Mouse (Mus musculus) C2C12 (cell line): Measurements from ENCODE around the gene Rbm17. TPM values are rescaled to one million over a fixed set of nuclear protein-coding genes. Genes with fewer than 3 reads are reported as not detected.

ENCODE experiments used
- H3K27me3 ChIP-seq: one replicate; pipeline ENCODE4 v1.6.1; 2011; ENCODE audit not compliant: control insufficient read depth, insufficient read depth, insufficient read length
- H3K36me3 ChIP-seq: one replicate; pipeline ENCODE4 v1.6.1; 2011; ENCODE audit not compliant: control insufficient read depth, insufficient read depth
- H3K4me3 ChIP-seq: one replicate; pipeline ENCODE4 v1.5.1; 2011; ENCODE audit warnings: mild to moderate bottlenecking, control low read depth; ENCODE audit not compliant: poor library complexity, insufficient read depth, severe bottlenecking
- H3K79me2 ChIP-seq: one replicate; pipeline ENCODE4 v1.6.1; 2011; ENCODE audit not compliant: control insufficient read depth, insufficient read depth
- H3K79me3 ChIP-seq: one replicate; pipeline ENCODE4 v1.6.1; 2011; ENCODE audit warnings: low read depth, control low read depth
- H3ac ChIP-seq: one replicate; pipeline ENCODE3; 2011; ENCODE audit warnings: low read depth; ENCODE audit not compliant: control insufficient read depth, insufficient read length
- CEBPB ChIP-seq: IDR thresholded peaks from one replicate; pipeline ENCODE4 v1.6.1; 2011; ENCODE audit warnings: low read depth, mild to moderate bottlenecking, control low read depth, moderate library complexity
- CTCF ChIP-seq: IDR thresholded peaks from one replicate; pipeline ENCODE4 v1.5.1; 2011; ENCODE audit not compliant: control insufficient read depth, insufficient read depth, insufficient read length
- FOSL1 ChIP-seq: IDR thresholded peaks from one replicate; pipeline ENCODE4 v1.8.0; 2011; ENCODE audit warnings: mild to moderate bottlenecking, low read length; ENCODE audit not compliant: poor library complexity, insufficient read depth, severe bottlenecking
- MAX ChIP-seq: IDR thresholded peaks from one replicate; pipeline ENCODE4 v1.6.1; 2011; ENCODE audit warnings: mild to moderate bottlenecking, control low read depth
- MYOD1 ChIP-seq: IDR thresholded peaks from one replicate; pipeline ENCODE4 v1.6.1; 2011; ENCODE audit warnings: low read depth; ENCODE audit not compliant: control insufficient read depth, insufficient read length
- MYOG ChIP-seq: IDR thresholded peaks from one replicate; pipeline ENCODE4 v1.6.1; 2011; ENCODE audit not compliant: control insufficient read depth, insufficient read length; ENCODE audit errors: extremely low read depth
- USF1 ChIP-seq: IDR thresholded peaks from one replicate; pipeline ENCODE4 v1.6.1; 2011; ENCODE audit warnings: low read depth, mild to moderate bottlenecking, control low read depth, moderate library complexity
- polyA plus RNA-seq: library from polyadenylated mRNA; unstranded; fragments of >200 nt; fragmentation: generic; extraction: Trizol; gene quantifications from one replicate; pipeline ENCODE4 v1.2.1, GENCODE M21; 2012; ENCODE audit warnings: missing spikeins

Gene Rbm17
- polyA plus RNA-seq, 1 experiment = 105 TPM

GRCm38 (mm10) chr2:11555316-11555715 is 48.6 kb downstream of the Rbm17 start:
- H3K27me3 ChIP-seq = no peaks in the 10 kb centered on the region
- H3ac ChIP-seq = no peak overlapping the region
- H3K4me3 ChIP-seq = no peak overlapping the region
- H3K36me3 ChIP-seq = no peaks in the 10 kb centered on the region
- no peaks in the 10 kb centered on the region for H3K79me3 ChIP-seq
- no peaks in the 10 kb centered on the region for H3K79me2 ChIP-seq
- TF ChIP-seq MYOG (no peak), FOSL1 (no peak), USF1 (no peak), CEBPB (no peak), MYOD1 (no peak), MAX (no peak), CTCF (no peak)

GRCm38 (mm10) chr2:11553471-11554400 is 50.2 kb downstream of the Rbm17 start, which contains the start of gene Pfkfb3:
Gene Pfkfb3, minus strand, starts transcription at chr2:11554077.
- no peaks in the 10 kb centered on the region for H3K36me3 ChIP-seq
- peak within 1 kb of the TSS; percentile 37 for H3K4me3 ChIP-seq
- TF ChIP-seq CTCF = no peak
- TF ChIP-seq MAX = no peak
- no peak for TF ChIP-seq MYOG
- TF ChIP-seq USF1 = no peak
- no peak for TF ChIP-seq MYOD1
- no peak for TF ChIP-seq FOSL1
- TF ChIP-seq CEBPB = no peak
- H3ac ChIP-seq = peak within 1 kb of the TSS; percentile 85
- H3K27me3 ChIP-seq = no peaks in the 10 kb centered on the region
- H3K79me2 ChIP-seq = no peaks in the 10 kb centered on the region
- H3K79me3 ChIP-seq = no peaks in the 10 kb centered on the region

GRCm38 (mm10) chr2:11552966-11553451 is 50.9 kb downstream of the Rbm17 start:
- H3K36me3 ChIP-seq = no peaks in the 10 kb centered on the region
- H3K4me3 ChIP-seq = peak overlapping the region; percentile 37
- H3K79me2 ChIP-seq = no peaks in the 10 kb centered on the region
- H3ac ChIP-seq = peak overlapping the region; percentile 85
- H3K79me3 ChIP-seq = no peaks in the 10 kb centered on the region
- TF ChIP-seq CEBPB (no peak), CTCF (no peak), FOSL1 (no peak), MYOG (no peak)
- H3K27me3 ChIP-seq = no peaks in the 10 kb centered on the region

GRCm38 (mm10) chr2:11552297-11552821 is 51.6 kb downstream of the Rbm17 start:
- H3ac ChIP-seq = no peak overlapping the region
- H3K36me3 ChIP-seq = no peaks in the 10 kb centered on the region
- H3K79me2 ChIP-seq = no peaks in the 10 kb centered on the region
- H3K4me3 ChIP-seq = no peak overlapping the region
- TF ChIP-seq CEBPB = no peak
- TF ChIP-seq CTCF = no peak
- no peak for TF ChIP-seq USF1
- TF ChIP-seq FOSL1 = no peak
- TF ChIP-seq MAX = no peak
- no peak for TF ChIP-seq MYOD1
- TF ChIP-seq MYOG = no peak
- no peaks in the 10 kb centered on the region for H3K79me3 ChIP-seq
- no peaks in the 10 kb centered on the region for H3K27me3 ChIP-seq

- Histone ChIP-seq H3K4me3 (no peak overlapping the region), H3K27me3 (no peaks in the 10 kb centered on the region), H3K36me3 (no peaks in the 10 kb centered on the region), H3K79me2 (no peaks in the 10 kb centered on the region), H3ac (no peak overlapping the region), H3K79me3 (no peaks in the 10 kb centered on the region)
- TF ChIP-seq MAX (no peak), MYOG (no peak), USF1 (no peak), MYOD1 (no peak), FOSL1 (no peak), CEBPB (no peak), CTCF (no peak)
These were observed 52.2 kb downstream of the Rbm17 start for GRCm38 (mm10) chr2:11551726-11552125.
